Mouse (Mus musculus) CH12.LX (cell line): Measurements from ENCODE around the gene Cstl1. TPM values are rescaled to one million over a fixed set of nuclear protein-coding genes. Genes with fewer than 3 reads are reported as not detected.

Source experiments
- DNase-seq: peaks from one replicate; pipeline ENCODE4 v3.0.0-alpha.2; 2013; ENCODE audit errors: extremely low read depth
- H3K27ac ChIP-seq: 2 replicates; pipeline ENCODE4 v1.5.1; 2012; ENCODE audit warnings: low read depth, mild to moderate bottlenecking, control low read depth, moderate library complexity; ENCODE audit not compliant: insufficient read depth
- H3K27me3 ChIP-seq: replicated peaks from 2 replicates; pipeline ENCODE3; 2012; ENCODE audit warnings: inconsistent platforms
- H3K36me3 ChIP-seq, 2 experiments: replicated peaks in 1 of 2; 2 replicates each; pipeline versions ENCODE3 to v1.6.1; 2012; ENCODE audit warnings: inconsistent platforms in 1 of 2, low read length in 1 of 2, mild to moderate bottlenecking in 1 of 2, mixed read lengths in 1 of 2, moderate library complexity in 1 of 2; ENCODE audit not compliant: control insufficient read depth in 1 of 2, insufficient read depth in 1 of 2
- H3K4me1 ChIP-seq, 2 experiments: 2 replicates each; pipeline ENCODE4 v1.6.1; 2012; ENCODE audit warnings: inconsistent platforms in 1 of 2, moderate library complexity in 1 of 2; ENCODE audit not compliant: insufficient read depth in 2 of 2, control insufficient read depth in 1 of 2
- H3K4me2 ChIP-seq: 2 replicates; pipeline ENCODE4 v1.6.1; 2012; ENCODE audit warnings: low read depth, mild to moderate bottlenecking, control low read depth; ENCODE audit not compliant: poor library complexity, insufficient read depth, severe bottlenecking
- H3K4me3 ChIP-seq, 3 experiments: fragments of 150-350 bp in 1 of 3; sonication (generic) in 1 of 3; replicated peaks in 1 of 3; 2 replicates each; pipeline versions ENCODE3 to v1.5.1; 2011 to 2012; ENCODE audit warnings: low read depth in 2 of 3, low read length in 2 of 3, mild to moderate bottlenecking in 2 of 3, moderate library complexity in 2 of 3, control low read depth in 1 of 3, improper control_type of control experiment in 1 of 3, inconsistent platforms in 1 of 3, mixed read lengths in 1 of 3; ENCODE audit not compliant: poor library complexity in 1 of 3
- H3K79me2 ChIP-seq: replicated peaks from 2 replicates; pipeline ENCODE4 v1.6.1; 2012; ENCODE audit warnings: mild to moderate bottlenecking, moderate library complexity; ENCODE audit not compliant: control insufficient read depth, poor library complexity, insufficient read depth, severe bottlenecking; ENCODE audit errors: extremely low read depth
- H3K9ac ChIP-seq: 2 replicates; pipeline ENCODE4 v1.6.1; 2012; ENCODE audit warnings: low read depth, mild to moderate bottlenecking, control low read depth, moderate library complexity; ENCODE audit not compliant: insufficient read depth
- H3K9me3 ChIP-seq: replicated peaks from 2 replicates; pipeline ENCODE3; 2012; ENCODE audit warnings: low read length, inconsistent platforms, mixed read lengths
- BHLHE40 ChIP-seq: IDR thresholded peaks from 2 replicates; pipeline ENCODE4 v1.6.1; 2011; ENCODE audit warnings: mild to moderate bottlenecking, low read depth, low read length, improper control_type of control experiment
- CTCF ChIP-seq, 2 experiments: IDR thresholded peaks in 1 of 2; conservative IDR thresholded peaks in 1 of 2; 2 replicates each; pipeline ENCODE4 v1.5.1; 2011 to 2012; ENCODE audit warnings: low read depth in 2 of 2, low read length in 2 of 2, improper control_type of control experiment in 1 of 2, inconsistent platforms in 1 of 2, mild to moderate bottlenecking in 1 of 2, moderate library complexity in 1 of 2
- E2F4 ChIP-seq: IDR thresholded peaks from 2 replicates; pipeline ENCODE4 v1.6.1; 2011; ENCODE audit warnings: low read depth, low read length, improper control_type of control experiment; ENCODE audit not compliant: insufficient replicate concordance
- EP300 ChIP-seq: IDR thresholded peaks from 2 replicates; pipeline ENCODE4 v1.6.1; 2011; ENCODE audit warnings: low read length, improper control_type of control experiment
- JUN ChIP-seq: IDR thresholded peaks from 2 replicates; pipeline ENCODE4 v1.6.1; 2011; ENCODE audit warnings: low read depth, mild to moderate bottlenecking, low read length, improper control_type of control experiment, moderate library complexity; ENCODE audit not compliant: insufficient read depth
- JUND ChIP-seq: conservative IDR thresholded peaks from 2 replicates; pipeline ENCODE4 v1.6.1; 2011; ENCODE audit warnings: low read depth, low read length, improper control_type of control experiment
- MAZ ChIP-seq: IDR thresholded peaks from 2 replicates; pipeline ENCODE4 v1.6.1; 2012; ENCODE audit warnings: low read depth, mild to moderate bottlenecking, inconsistent platforms, low read length, improper control_type of control experiment, moderate library complexity
- MEF2A ChIP-seq: IDR thresholded peaks from 2 replicates; pipeline ENCODE4 v1.6.1; 2014; ENCODE audit warnings: low read depth, mild to moderate bottlenecking, inconsistent platforms, low read length, improper control_type of control experiment, borderline replicate concordance
- MXI1 ChIP-seq: IDR thresholded peaks from 2 replicates; pipeline ENCODE4 v1.6.1; 2011; ENCODE audit warnings: mild to moderate bottlenecking, low read depth, low read length, improper control_type of control experiment
- NRF1 ChIP-seq: IDR thresholded peaks from 2 replicates; pipeline ENCODE4 v1.6.1; 2014; ENCODE audit warnings: low read depth, mild to moderate bottlenecking, inconsistent platforms, low read length, improper control_type of control experiment, moderate library complexity
- PAX5 ChIP-seq: IDR thresholded peaks from 2 replicates; pipeline ENCODE4 v1.6.1; 2012; ENCODE audit warnings: low read length, inconsistent platforms, mixed read lengths
- RAD21 ChIP-seq: IDR thresholded peaks from 2 replicates; pipeline ENCODE4 v1.6.1; 2011; ENCODE audit warnings: low read depth, mild to moderate bottlenecking, low read length, improper control_type of control experiment, moderate library complexity
- SMC3 ChIP-seq: IDR thresholded peaks from 2 replicates; pipeline ENCODE4 v1.6.1; 2011; ENCODE audit warnings: low read depth, low read length, improper control_type of control experiment
- TCF12 ChIP-seq: IDR thresholded peaks from 2 replicates; pipeline ENCODE4 v1.6.1; 2014; ENCODE audit warnings: low read depth, mild to moderate bottlenecking, inconsistent platforms, low read length, improper control_type of control experiment
- USF2 ChIP-seq: conservative IDR thresholded peaks from 2 replicates; pipeline ENCODE4 v1.6.1; 2011; ENCODE audit warnings: low read depth, low read length, improper control_type of control experiment
- ZKSCAN1 ChIP-seq: IDR thresholded peaks from 2 replicates; pipeline ENCODE4 v1.6.1; 2012; ENCODE audit warnings: low read depth, inconsistent platforms, low read length, improper control_type of control experiment, borderline replicate concordance
- ZMIZ1 ChIP-seq: IDR thresholded peaks from 2 replicates; pipeline ENCODE4 v1.6.1; 2012; ENCODE audit warnings: low read depth, mild to moderate bottlenecking, inconsistent platforms, low read length, improper control_type of control experiment
- dilution Hi-C: fragments of 300-500 bp; cut with MboI; formaldehyde crosslinking; loops from 2 replicates; pipeline ENCODE4 v1.14.3; 2020; ENCODE audit warnings: low sequenced_read_pairs; ENCODE audit not compliant: extremely low pct_unique_long_range_greater_than_20kb, extremely low pct_ligation_motif_present
- in situ Hi-C: fragments of 300-500 bp; cut with MboI; formaldehyde crosslinking; loops from 3 replicates; pipeline ENCODE4 v1.14.3; 2019; ENCODE audit warnings: low sequenced_read_pairs, low pct_ligation_motif_present, low pct_unique_long_range_greater_than_20kb, mixed read lengths
- polyA plus RNA-seq: library from polyadenylated mRNA; unstranded; fragments of >175 nt; gene quantifications from 2 replicates; pipeline ENCODE4 v1.2.1, GENCODE M21; 2012; ENCODE audit warnings: low read depth; ENCODE audit not compliant: insufficient read length
- total RNA-seq, 2 experiments: library from RNA; depleted of rRNA; stranded (reverse); fragments of 300-350 nt in 1 of 2; fragments of >200 nt in 1 of 2; gene quantifications; 2 replicates each; pipeline ENCODE4 v1.2.3; 2012 to 2014

Gene Cstl1
- total and polyA plus RNA-seq, 3 experiments = not detected

DNA sequence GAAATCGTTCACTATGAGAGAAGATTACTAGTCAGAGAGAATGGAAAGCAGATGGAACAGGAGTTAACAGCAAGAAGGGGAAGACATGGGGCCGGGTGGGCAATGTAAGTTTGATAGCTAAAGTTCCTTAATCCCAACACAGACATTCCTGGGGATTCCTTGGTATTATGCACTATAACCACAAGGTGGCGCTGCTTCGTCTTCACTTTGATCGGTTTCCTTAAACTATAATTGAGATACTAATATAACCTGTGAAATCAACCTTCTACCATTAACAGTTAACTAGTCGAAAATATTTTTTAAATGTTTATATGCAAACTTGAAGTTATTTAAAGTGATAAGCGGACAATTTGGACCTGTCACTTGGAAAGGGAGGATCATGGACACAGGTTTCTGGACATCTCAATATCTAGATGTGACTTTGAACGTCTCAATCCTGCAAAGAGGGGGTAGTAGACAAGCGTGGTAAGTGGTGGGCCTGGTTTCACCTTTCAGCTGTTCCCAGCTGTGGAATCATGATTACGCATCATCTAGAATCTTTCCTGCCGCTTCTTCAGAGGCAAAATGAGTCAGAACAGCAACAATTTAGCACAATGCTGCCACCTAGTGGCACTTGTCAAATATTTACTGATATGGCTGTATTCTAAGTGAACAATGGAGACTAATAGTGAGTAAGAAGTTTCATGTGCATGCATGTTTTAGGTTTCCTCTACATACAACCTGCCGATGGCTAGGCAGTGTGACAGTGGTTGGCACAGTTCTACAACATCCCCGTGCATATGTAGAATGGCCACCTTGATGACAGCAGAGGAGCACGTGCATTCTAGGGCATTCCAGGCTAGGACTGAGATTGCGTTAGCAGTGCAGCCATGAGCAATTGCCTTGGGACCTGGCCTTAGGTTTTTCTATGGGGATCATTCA is 2.0 kb downstream of the Cstl1 start:
- peak overlapping the region; percentile 45 to 47 (median 46) for H3K4me3 ChIP-seq

DNA sequence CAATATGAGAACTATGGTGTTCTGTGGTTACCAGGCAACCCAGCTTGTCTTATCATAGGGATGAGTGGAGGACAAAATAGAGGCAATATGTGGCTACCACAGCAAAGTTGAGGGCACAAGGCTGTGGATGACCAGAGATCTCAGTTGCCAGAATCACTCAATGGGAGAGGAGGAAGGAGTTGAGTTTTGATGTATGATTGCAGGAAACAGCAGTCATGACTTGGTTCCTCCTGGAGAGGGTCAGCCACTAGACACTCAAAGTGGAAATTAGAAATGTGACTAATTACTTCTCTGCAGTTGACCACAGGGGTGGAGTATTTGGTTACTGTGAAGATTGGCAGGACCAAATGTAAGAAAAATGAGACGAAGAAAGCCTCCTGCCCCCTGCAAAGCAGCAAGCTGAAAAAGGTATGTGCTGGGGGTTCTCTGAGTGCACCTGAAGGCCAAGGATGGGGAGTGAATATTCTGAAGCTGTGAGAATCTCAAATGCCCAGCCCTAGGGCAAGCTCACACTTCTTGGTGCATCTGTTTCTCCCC is 4.2 kb downstream of the Cstl1 start:
- TF ChIP-seq USF2 = no peak
- TF ChIP-seq ZKSCAN1 = no peak
- no peak for TF ChIP-seq TCF12
- no peak for TF ChIP-seq PAX5
- no peak for TF ChIP-seq EP300
- no peak for TF ChIP-seq MAZ
- TF ChIP-seq MEF2A = no peak
- TF ChIP-seq ZMIZ1 = no peak
- no peak for TF ChIP-seq SMC3
- no peak for TF ChIP-seq E2F4
- TF ChIP-seq BHLHE40 = no peak
- Histone ChIP-seq H3K9me3 (no peaks in the 10 kb centered on the region), H3K4me3 (no peak overlapping the region), H3K27ac (no peak overlapping the region), H3K4me2 (no peak overlapping the region), H3K27me3 (peaks cover 11% of the 10 kb centered on the region), H3K4me1 (peaks cover 2 to 3% of the 10 kb centered on the region in 2 experiments; a peak in 2 of 4 replicates), H3K36me3 (no peaks in the 10 kb centered on the region), H3K9ac (no peak overlapping the region), H3K79me2 (no peaks in the 10 kb centered on the region)
- in situ Hi-C loops (no loop called here), dilution Hi-C loops (no loop called here)
- no peak for DNase-seq

More for the DNA sequence above, 2.0 kb downstream of the Cstl1 start:
- H3K4me1 ChIP-seq = peaks cover 2 to 3% of the 10 kb centered on the region in 2 experiments; a peak in 2 of 4 replicates
- peak; percentile 94 for DNase-seq
- peak overlapping the region; percentile 96 for H3K4me2 ChIP-seq
- H3K36me3 ChIP-seq = no peaks in the 10 kb centered on the region
- H3K27ac ChIP-seq = no peak overlapping the region
- no peaks in the 10 kb centered on the region for H3K79me2 ChIP-seq
- dilution Hi-C loops = no loop called here
- no peaks in the 10 kb centered on the region for H3K9me3 ChIP-seq
- TF ChIP-seq RAD21 = peak; percentile 65
- peak; percentile 5; the same call in 1 of the 2 replicates for TF ChIP-seq BHLHE40
- 0 out of 2 replicates have a peak, but pooled peaks have one; percentile 36 for TF ChIP-seq JUND
- peak; percentile 60 for TF ChIP-seq SMC3
- no peak for TF ChIP-seq NRF1
- peak; percentile 41 to 78 for TF ChIP-seq CTCF (conservative IDR thresholded peaks at IDR 0.05 in 1 of 2, IDR thresholded peaks at IDR 0.05 in 1 of 2; ENCODE audit: low read depth in 2 of 2, low read length in 2 of 2)
- TF ChIP-seq MXI1 = no peak
- TF ChIP-seq JUN = peak; percentile 15; the same call in 1 of the 2 replicates
- TF ChIP-seq MAZ = no peak
- H3K9ac ChIP-seq = no peak overlapping the region
- in situ Hi-C loops = no loop called here
- H3K27me3 ChIP-seq = peaks cover 13% of the 10 kb centered on the region
